Mouse (Mus musculus) stomach, postnatal 0 days (tissue): ENCODE measurements around the gene Cacnb1.

Experiments used
- CTCF ChIP-seq: IDR thresholded peaks from 2 replicates; pipeline ENCODE4 v1.5.1; 2016; ENCODE audit warnings: antibody characterized with exemption, low read depth, mild to moderate bottlenecking, moderate library complexity
- EP300 ChIP-seq: optimal IDR thresholded peaks from 2 replicates; pipeline ENCODE3; 2016; ENCODE audit warnings: antibody characterized with exemption

DNA sequence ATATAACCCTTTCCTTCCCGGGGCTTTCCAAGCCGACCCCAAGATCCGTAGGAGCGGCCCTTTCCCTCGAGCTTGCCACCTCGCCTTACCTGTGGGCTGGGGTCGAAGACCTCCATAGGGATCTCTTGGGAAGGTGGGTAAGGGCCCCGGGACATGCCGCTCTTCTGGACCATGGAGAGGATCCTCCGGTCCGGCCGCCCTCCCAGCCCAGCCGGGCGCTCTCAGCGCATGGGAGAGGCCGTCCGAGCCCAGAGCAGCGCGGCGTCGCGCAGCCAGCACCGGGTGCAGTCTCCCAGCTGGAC, 630 bp downstream of the Cacnb1 start:
- TF ChIP-seq CTCF, result no peak
- no peak for TF ChIP-seq EP300
